Mouse (Mus musculus) forebrain, embryonic 10.5 days (tissue): ENCODE data around the gene Gpsm3. TPM values are rescaled to one million over a fixed set of nuclear protein-coding genes. Genes with fewer than 3 reads are reported as not detected.
A peak's percentile ranks its signal among the peaks of the same experiment; 100 is the strongest.
"Not testable (repeated sequence)": the region's sequence is repeated elsewhere in the genome, so short reads cannot be mapped to it uniquely, and the experiment has no call there.

ENCODE experiments used
- DNase-seq: peaks from one replicate; pipeline ENCODE4 v3.0.0-alpha.2; 2017; ENCODE audit warnings: low spot score; ENCODE audit errors: extremely low spot score
- H3K27ac ChIP-seq: fragments of 300-500 bp; sonication (generic); 2 replicates; pipeline ENCODE4 v1.5.1; 2016; ENCODE audit warnings: mild to moderate bottlenecking
- H3K27me3 ChIP-seq: fragments of 300-500 bp; sonication (generic); 2 replicates; pipeline ENCODE4 v1.6.1; 2016; ENCODE audit warnings: mild to moderate bottlenecking; ENCODE audit not compliant: poor library complexity, severe bottlenecking
- H3K36me3 ChIP-seq: fragments of 300-500 bp; sonication (generic); replicated peaks from 2 replicates; pipeline ENCODE4 v1.6.1; 2016; ENCODE audit warnings: mild to moderate bottlenecking, moderate library complexity
- H3K4me1 ChIP-seq: fragments of 300-500 bp; sonication (generic); 2 replicates; pipeline ENCODE4 v1.6.1; 2016
- H3K4me3 ChIP-seq: fragments of 300-500 bp; sonication (generic); 2 replicates; pipeline ENCODE4 v1.5.1; 2016; ENCODE audit warnings: mild to moderate bottlenecking, moderate library complexity
- H3K9me3 ChIP-seq: fragments of 300-500 bp; sonication (generic); 2 replicates; pipeline ENCODE4 v1.6.1; 2016; ENCODE audit warnings: mild to moderate bottlenecking, moderate library complexity
- WGBS: fragments of 180-500 bp; shearing (Covaris S2); methylation state at CpG from one replicate; pipeline ENCODE4 v1.1.7; 2016; 5-methylcytosine and 5-hydroxymethylcytosine counted together
- polyA plus RNA-seq: library from polyadenylated mRNA; unstranded; fragments of >200 nt; fragmentation: Nextera tagmentation; extraction: Ambion mirVana; gene quantifications from 2 replicates; pipeline ENCODE4 v1.2.1, GENCODE M21; 2016

Gpsm3 gene
- polyA plus RNA-seq = 5.9 and 6.5 TPM in 2 replicates

DNA sequence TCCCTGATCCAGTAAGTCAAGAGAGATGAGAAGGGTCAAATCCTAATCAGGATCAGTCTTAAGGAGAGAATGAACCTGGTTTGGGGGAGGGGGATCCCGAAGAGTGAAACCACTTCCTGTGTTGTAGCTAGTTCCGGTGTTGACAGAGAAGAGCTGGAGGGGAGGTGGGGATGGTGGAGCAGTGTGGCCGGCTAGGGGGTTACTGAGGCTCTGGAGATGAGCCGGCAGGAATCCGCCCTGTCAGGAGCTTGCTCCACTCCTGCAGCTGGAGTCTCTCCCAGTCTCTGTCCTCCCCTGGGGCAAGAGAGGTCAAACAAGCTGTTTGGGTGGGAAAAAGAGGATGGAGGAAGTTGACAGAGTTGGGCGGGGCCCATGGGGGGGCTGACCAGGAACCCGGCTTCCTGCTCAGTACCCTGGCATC, at the start of gene Gpsm3:
TSS of gene Gpsm3 (plus strand) at position 126 of the 421 bp plus-strand sequence.
- peak within 1 kb of the TSS; percentile 100 for H3K27ac ChIP-seq
- no peaks in the 10 kb centered on the region for H3K9me3 ChIP-seq
- H3K27me3 ChIP-seq = no peaks in the 10 kb centered on the region
- H3K4me3 ChIP-seq = peak within 1 kb of the TSS; percentile 94
- WGBS = 33% methylated on average over 7 of the region's 7 CpGs
- DNase-seq = no peak
- peaks cover 11% of the 10 kb centered on the region for H3K36me3 ChIP-seq
- peaks cover 100% of the 10 kb centered on the region for H3K4me1 ChIP-seq

DNA sequence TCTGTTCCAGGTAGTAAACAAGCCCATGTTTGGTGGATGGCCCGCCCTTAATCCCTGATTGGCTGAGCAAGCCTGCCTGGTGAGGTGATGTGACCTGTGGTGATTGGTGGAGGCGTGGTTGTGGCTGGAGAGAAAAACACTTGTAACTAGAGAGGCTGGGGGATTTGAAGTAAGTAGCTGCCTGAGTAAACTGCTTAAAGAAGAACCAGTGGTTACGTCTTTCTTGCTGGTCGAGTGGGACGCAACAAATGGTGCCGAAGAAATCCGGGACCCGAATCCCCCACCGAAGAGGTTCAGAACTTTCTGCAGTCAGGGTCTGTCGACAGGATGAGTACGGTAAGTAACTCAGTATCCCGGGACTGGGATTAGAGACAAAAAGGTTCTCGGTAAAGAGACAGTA, 46.0 kb upstream of the Gpsm3 start:
- 96% methylated on average over 12 of the region's 13 CpGs for WGBS

DNA sequence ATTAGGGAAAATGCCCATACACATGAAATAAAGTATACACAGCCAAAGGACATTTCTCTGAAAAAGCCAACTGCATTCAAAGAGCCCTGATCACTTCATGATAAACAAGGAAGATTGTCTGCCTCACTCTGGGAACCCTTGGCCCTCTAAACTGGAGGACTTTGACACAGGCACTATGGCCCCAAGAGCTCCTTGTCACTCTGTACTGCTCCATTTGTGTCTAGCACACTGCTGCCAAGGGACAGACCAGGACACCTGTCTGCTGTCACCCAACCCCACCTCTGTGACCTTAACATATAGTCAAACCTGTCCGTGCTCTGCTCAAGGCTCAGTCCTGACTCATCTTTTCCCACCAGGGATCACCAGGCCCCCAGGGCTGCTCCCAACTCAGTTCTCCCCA, 42.8 kb upstream of the Gpsm3 start:
- DNase-seq = no peak
- no peaks in the 10 kb centered on the region for H3K36me3 ChIP-seq
- H3K27me3 ChIP-seq = no peaks in the 10 kb centered on the region
- 100% methylated on average over 1 of the region's 1 CpGs for WGBS
- no peaks in the 10 kb centered on the region for H3K4me1 ChIP-seq
- H3K27ac ChIP-seq = no peak overlapping the region
- no peaks in the 10 kb centered on the region for H3K9me3 ChIP-seq
- no peak overlapping the region for H3K4me3 ChIP-seq

More for the DNA sequence above, 46.0 kb upstream of the Gpsm3 start:
- not testable (repeated sequence) for H3K9me3 ChIP-seq, H3K4me3 ChIP-seq, H3K27ac ChIP-seq, H3K27me3 ChIP-seq, DNase-seq, H3K4me1 ChIP-seq, H3K36me3 ChIP-seq

DNA sequence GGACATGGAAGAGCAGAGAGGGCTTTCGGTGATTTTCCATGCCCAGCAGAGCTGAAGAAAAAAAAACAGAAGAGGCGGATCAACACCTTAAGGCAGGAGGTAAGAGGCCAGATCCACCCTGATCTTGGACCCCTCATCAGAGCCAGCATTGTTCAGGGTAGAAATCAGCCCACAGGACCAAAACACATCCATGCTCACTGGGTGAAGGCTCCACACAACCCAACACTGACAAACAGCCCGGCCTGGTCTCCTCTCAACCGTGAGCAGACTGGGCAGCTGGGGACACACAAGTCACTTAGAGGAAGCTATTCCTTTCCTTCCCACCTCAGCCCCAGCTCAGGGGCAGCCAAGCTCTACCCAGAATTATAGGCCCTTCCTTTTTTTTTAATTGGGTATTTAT, 42.0 kb upstream of the Gpsm3 start:
- H3K27ac ChIP-seq = no peak overlapping the region
- no peak overlapping the region for H3K4me3 ChIP-seq
- H3K27me3 ChIP-seq = no peaks in the 10 kb centered on the region
- DNase-seq = no peak
- no peaks in the 10 kb centered on the region for H3K4me1 ChIP-seq
- no peaks in the 10 kb centered on the region for H3K36me3 ChIP-seq
- WGBS = 92% methylated on average over 4 of the region's 4 CpGs
- H3K9me3 ChIP-seq = no peaks in the 10 kb centered on the region

DNA sequence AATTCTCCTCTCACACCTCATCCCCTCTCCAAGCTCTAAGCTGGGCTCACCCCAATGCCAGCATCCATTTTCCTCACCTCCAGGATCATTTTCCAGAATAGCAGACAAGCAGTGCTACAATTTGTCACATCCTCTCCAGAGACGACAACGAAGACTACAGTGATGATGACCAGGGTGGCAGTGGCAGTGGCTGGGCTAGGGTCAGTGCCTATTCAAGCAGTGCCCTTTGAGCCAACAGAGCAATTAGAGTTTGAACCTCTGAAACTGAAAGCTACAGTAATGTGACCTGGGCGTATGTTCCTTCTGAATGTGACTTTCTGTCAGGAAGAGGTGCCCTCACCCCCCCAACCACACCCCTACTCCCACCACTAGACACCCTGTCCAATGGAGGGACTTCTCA, 40.5 kb upstream of the Gpsm3 start:
- H3K36me3 ChIP-seq = no peaks in the 10 kb centered on the region
- WGBS = 96% methylated on average over 3 of the region's 3 CpGs
- DNase-seq = no peak

DNA sequence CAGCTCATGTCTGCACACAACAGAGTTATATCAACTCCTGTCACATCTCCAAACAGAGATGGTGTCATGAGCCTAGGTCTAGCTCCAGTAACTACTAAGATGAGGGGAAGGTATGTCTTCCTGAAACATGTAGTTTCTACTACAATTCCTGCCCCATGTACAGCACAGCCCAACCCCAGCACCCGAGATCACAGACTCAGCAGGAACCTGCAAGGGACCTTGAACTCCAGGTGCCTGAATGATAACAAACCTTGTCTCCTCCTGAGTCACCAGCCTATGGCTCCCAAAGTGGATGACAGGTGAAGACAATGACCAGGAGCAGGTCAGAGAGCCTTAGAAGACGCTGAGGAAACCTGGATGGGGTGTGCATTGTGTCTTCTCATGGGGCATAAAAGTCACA, 39.8 kb upstream of the Gpsm3 start:
- Histone ChIP-seq H3K36me3 (no peaks in the 10 kb centered on the region), H3K27me3 (no peaks in the 10 kb centered on the region), H3K4me1 (no peaks in the 10 kb centered on the region), H3K27ac (no peak overlapping the region), H3K9me3 (no peaks in the 10 kb centered on the region), H3K4me3 (no peak overlapping the region)
- WGBS = 79% methylated on average over 2 of the region's 2 CpGs
- no peak for DNase-seq

More for the DNA sequence above, 40.5 kb upstream of the Gpsm3 start:
- H3K27ac ChIP-seq = no peak overlapping the region
- no peaks in the 10 kb centered on the region for H3K27me3 ChIP-seq
- H3K4me1 ChIP-seq = no peaks in the 10 kb centered on the region
- no peak overlapping the region for H3K4me3 ChIP-seq
- no peaks in the 10 kb centered on the region for H3K9me3 ChIP-seq

DNA sequence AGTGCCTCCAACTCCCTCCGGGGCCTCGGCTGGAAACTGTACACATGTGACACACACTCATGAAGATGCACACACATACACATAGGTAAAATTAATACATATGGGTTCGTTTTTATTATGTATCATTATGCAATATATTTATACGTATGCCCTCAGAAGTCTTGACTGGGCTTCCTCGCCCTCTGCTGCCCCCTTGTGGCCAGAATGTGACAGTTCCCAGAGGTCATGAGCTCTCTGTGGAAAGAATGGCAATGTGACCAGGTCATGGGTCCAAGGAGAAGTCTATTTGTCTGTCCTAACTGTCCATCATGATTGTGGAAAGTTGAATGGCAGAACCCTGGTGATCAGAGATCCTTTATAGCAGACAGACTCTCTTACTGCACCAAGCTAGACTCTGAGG, 34.1 kb upstream of the Gpsm3 start:
- WGBS = 28% methylated on average over 5 of the region's 5 CpGs

DNA sequence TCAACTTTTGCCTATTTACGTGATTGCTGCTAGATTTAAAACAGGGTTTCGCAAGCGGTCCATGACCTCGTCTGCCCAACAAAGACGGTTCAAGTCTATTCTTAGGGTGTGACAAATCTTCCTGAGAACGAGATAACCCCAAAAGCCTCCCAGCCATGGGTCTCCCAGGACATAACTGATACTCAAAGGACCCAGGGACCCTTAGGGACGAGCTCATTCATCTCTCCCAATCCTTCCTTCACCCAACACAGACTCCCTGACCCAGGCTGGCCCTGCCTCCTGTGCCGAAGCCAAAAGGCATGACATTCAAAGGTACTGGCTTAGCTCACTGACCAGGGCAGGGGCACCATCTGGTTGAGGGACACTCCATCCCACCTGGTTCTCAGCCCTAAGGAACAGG, 33.2 kb upstream of the Gpsm3 start:
- Histone ChIP-seq H3K4me1 (peaks cover 6% of the 10 kb centered on the region), H3K9me3 (no peaks in the 10 kb centered on the region), H3K4me3 (no peak overlapping the region), H3K27ac (no peak overlapping the region), H3K27me3 (no peaks in the 10 kb centered on the region; the same call in 1 of the 2 replicates), H3K36me3 (no peaks in the 10 kb centered on the region)
- DNase-seq = no peak
- 88% methylated on average over 8 of the region's 8 CpGs for WGBS

More for the DNA sequence above, 34.1 kb upstream of the Gpsm3 start:
- H3K9me3 ChIP-seq = no peaks in the 10 kb centered on the region
- no peaks in the 10 kb centered on the region for H3K4me1 ChIP-seq
- H3K27ac ChIP-seq = no peak overlapping the region
- no peaks in the 10 kb centered on the region for H3K36me3 ChIP-seq
- peak; percentile 64 for DNase-seq
- no peaks in the 10 kb centered on the region for H3K27me3 ChIP-seq
- H3K4me3 ChIP-seq = no peak overlapping the region

DNA sequence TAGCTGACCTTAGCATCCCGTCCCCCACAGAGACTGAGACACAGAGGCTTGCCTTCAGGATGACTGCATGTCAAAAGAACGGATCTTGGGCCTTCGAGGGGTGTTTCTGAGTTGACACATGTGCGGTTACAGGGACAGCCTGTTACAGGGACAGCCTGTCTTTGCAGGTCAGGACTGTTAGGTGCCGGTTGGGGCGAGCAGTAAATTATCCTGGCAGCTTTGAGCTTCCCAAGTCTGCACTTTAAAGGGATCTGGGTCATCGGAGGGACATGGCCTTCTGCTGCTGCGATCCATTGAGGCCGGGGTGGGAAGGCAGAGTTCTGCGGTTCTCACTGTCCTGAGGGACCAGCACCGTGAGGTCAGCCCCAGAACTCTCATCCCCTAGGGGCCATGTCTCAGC, 32.2 kb upstream of the Gpsm3 start:
- WGBS = 85% methylated on average over 11 of the region's 11 CpGs
- no peak overlapping the region for H3K27ac ChIP-seq

DNA sequence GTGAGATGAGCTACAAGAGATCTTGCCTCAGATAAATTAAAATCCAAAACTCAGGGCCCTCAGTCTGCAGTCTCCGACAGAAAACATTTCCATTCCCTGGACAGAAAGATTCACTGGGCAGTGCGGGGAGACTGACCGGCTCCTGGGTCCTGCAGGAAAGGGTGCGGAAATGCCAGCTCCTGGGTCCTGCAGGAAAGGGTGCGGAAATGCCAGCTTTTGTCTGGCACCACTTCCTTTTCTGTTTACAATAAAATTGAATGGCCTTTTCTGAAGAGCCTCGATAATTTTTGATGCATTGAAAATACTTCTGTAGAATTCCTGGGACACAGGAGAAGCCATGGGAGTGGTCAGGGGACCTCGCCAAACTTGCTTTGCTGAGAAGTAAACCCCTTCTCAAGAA, 30.5 kb upstream of the Gpsm3 start:
- Histone ChIP-seq H3K9me3 (no peaks in the 10 kb centered on the region), H3K27ac (no peak overlapping the region), H3K27me3 (peaks cover 3% of the 10 kb centered on the region; the same call in 1 of the 2 replicates), H3K4me3 (no peak overlapping the region), H3K4me1 (peaks cover 14% of the 10 kb centered on the region), H3K36me3 (no peaks in the 10 kb centered on the region)
- DNase-seq = no peak
- WGBS = 90% methylated on average over 7 of the region's 7 CpGs

More for the DNA sequence above, 32.2 kb upstream of the Gpsm3 start:
- H3K4me1 ChIP-seq = peaks cover 7% of the 10 kb centered on the region
- no peaks in the 10 kb centered on the region; the same call in 1 of the 2 replicates for H3K27me3 ChIP-seq
- no peaks in the 10 kb centered on the region for H3K9me3 ChIP-seq
- DNase-seq = no peak
- no peak overlapping the region for H3K4me3 ChIP-seq
- H3K36me3 ChIP-seq = no peaks in the 10 kb centered on the region

DNA sequence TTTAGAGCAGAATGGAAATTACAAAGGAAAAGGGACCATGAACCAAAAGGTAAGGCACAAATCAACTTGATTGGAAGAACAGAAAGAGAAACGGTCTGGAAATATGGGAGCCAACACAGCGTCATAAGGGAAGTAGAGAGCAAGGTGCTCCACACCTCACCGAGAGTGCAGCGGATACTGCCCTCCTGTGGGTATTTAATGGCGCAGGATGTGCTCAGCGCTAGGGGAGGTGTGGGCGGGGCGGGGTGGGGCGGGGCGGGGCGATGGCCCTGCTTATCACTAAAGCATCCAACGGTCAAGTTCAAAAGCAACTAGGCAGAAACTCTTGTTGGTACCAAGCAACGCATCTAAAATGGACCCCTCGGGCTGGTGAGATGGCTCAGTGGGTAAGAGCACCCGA, 29.7 kb upstream of the Gpsm3 start:
- H3K4me3 ChIP-seq = no peak overlapping the region
- H3K27ac ChIP-seq = no peak overlapping the region
- DNase-seq = no peak

DNA sequence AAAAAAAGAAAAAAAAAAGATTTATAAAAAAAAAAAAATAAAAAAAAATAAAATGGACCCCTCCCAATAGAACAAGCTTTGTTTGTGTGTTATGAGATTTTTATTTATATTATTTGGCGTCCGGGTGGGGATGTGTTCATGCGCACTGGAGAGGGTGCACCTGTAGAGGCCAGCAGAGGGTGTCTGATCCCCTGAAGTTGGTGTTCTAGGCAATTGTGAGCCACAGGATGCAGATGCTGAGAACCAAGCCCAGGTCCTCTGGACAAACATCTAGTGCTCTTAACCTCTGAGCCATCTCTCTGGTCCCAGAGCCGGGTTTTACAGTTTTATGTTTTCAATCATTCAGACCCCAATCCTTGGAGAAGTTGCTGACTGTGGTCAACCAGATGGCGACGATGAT, 29.2 kb upstream of the Gpsm3 start:
- Histone ChIP-seq H3K27ac (no peak overlapping the region), H3K36me3 (no peaks in the 10 kb centered on the region), H3K27me3 (peaks cover 7% of the 10 kb centered on the region; the same call in 1 of the 2 replicates), H3K4me3 (no peak overlapping the region), H3K9me3 (no peaks in the 10 kb centered on the region), H3K4me1 (peaks cover 27% of the 10 kb centered on the region)
- 88% methylated on average over 6 of the region's 6 CpGs for WGBS
- DNase-seq = no peak

More for the DNA sequence above, 29.7 kb upstream of the Gpsm3 start:
- Histone ChIP-seq H3K9me3 (no peaks in the 10 kb centered on the region), H3K36me3 (no peaks in the 10 kb centered on the region), H3K27me3 (peaks cover 4% of the 10 kb centered on the region; the same call in 1 of the 2 replicates), H3K4me1 (peaks cover 22% of the 10 kb centered on the region)
- 28% methylated on average over 15 of the region's 15 CpGs for WGBS

DNA sequence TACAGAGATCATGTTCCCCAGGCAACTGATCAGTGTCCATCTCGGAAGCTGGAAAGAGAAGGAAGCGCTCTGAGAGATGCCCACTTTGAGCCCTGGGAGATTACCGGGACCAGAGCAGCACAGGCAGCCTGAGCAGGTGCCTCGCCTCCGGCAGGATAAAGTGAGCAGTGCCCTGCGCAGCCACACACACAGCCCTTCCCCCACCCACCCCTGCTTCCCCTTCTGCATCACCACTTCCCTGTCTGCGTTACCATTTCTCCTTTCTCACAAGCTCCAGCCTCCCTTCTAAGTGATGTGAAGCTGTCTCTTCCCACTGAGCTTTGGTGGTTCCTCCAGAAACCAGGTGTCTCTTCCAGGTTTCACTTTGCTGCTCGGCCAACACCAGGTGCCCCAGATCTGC, 28.4 kb upstream of the Gpsm3 start:
- Histone ChIP-seq H3K27ac (peak overlapping the region; percentile 20; the same call in 1 of the 2 replicates), H3K4me1 (peaks cover 27% of the 10 kb centered on the region), H3K27me3 (peaks cover 7% of the 10 kb centered on the region; the same call in 1 of the 2 replicates), H3K36me3 (no peaks in the 10 kb centered on the region), H3K4me3 (no peak overlapping the region; the same call in 1 of the 2 replicates), H3K9me3 (0 out of 2 replicates have a peak, but pooled peaks cover 3% of the 10 kb centered on the region)
- WGBS = 40% methylated on average over 8 of the region's 8 CpGs
- no peak for DNase-seq

DNA sequence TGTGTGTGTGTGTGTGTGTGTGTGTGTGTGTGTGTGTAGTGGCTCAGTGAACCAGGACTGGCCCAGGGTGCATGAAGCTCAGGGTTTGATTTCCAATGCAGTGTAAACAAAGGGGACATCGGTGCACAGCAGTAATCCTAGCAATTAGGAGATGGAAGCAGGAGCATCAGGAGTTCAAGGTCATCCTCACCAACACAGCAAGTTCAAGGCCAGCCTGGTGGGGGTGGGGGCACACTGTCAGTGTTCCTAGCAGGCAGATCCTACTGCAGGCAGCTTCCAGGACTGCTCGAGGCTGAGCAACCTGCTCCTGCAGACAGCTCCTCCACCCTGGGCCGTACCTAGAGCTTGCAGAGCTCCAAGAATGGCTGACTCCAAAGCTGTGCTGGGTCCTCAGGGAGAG, 27.0 kb upstream of the Gpsm3 start:
- Histone ChIP-seq H3K27me3 (peaks cover 10% of the 10 kb centered on the region; the same call in 1 of the 2 replicates), H3K4me1 (peaks cover 27% of the 10 kb centered on the region), H3K27ac (no peak overlapping the region), H3K9me3 (0 out of 2 replicates have a peak, but pooled peaks cover 3% of the 10 kb centered on the region), H3K36me3 (no peaks in the 10 kb centered on the region), H3K4me3 (no peak overlapping the region)
- DNase-seq = no peak
- WGBS = 72% methylated on average over 3 of the region's 3 CpGs
